Mouse (Mus musculus) hindbrain, postnatal 0 days (tissue): ENCODE results near the gene Hdgfl2. TPM values are rescaled to one million over a fixed set of nuclear protein-coding genes. Genes with fewer than 3 reads are reported as not detected.

Experiments
- ATAC-seq: fragments of 200-750 bp; cut with Nextera tagmentation; 2 replicates; pipeline ENCODE4 v1.8.0; 2017; ENCODE audit warnings: mild to moderate bottlenecking, moderate TSS enrichment, moderate library complexity
- DNase-seq: peaks from one replicate; pipeline ENCODE4 v3.0.0-alpha.2; 2015; ENCODE audit warnings: low spot score
- H3K27ac ChIP-seq: fragments of 300-500 bp; sonication (generic); 2 replicates; pipeline ENCODE4 v1.5.1; 2014; ENCODE audit warnings: mild to moderate bottlenecking
- H3K27me3 ChIP-seq: fragments of 300-500 bp; sonication (generic); 2 replicates; pipeline ENCODE4 v1.6.1; 2014; ENCODE audit warnings: low read length, mixed read lengths; ENCODE audit not compliant: insufficient read depth
- H3K36me3 ChIP-seq: fragments of 300-500 bp; sonication (generic); 2 replicates; pipeline ENCODE4 v1.6.1; 2014; ENCODE audit warnings: low read length, mixed read lengths; ENCODE audit not compliant: insufficient read depth
- H3K4me1 ChIP-seq: fragments of 300-500 bp; sonication (generic); 2 replicates; pipeline ENCODE4 v1.6.1; 2014; ENCODE audit warnings: antibody characterized with exemption, low read length, mixed read lengths; ENCODE audit not compliant: insufficient read depth
- H3K4me2 ChIP-seq: fragments of 300-500 bp; sonication (generic); 2 replicates; pipeline ENCODE4 v1.6.1; 2014; ENCODE audit warnings: low read depth, mild to moderate bottlenecking, low read length, moderate library complexity, mixed read lengths
- H3K4me3 ChIP-seq: fragments of 300-500 bp; sonication (generic); 2 replicates; pipeline ENCODE4 v1.5.1; 2014; ENCODE audit warnings: low read length
- H3K9ac ChIP-seq: fragments of 300-500 bp; sonication (generic); replicated peaks from 2 replicates; pipeline ENCODE4 v1.6.1; 2014; ENCODE audit warnings: mild to moderate bottlenecking, low read length, moderate library complexity, mixed read lengths
- H3K9me3 ChIP-seq: fragments of 300-500 bp; sonication (generic); 2 replicates; pipeline ENCODE4 v1.6.1; 2016; ENCODE audit warnings: low read length, mixed read lengths
- CTCF ChIP-seq: IDR thresholded peaks from 2 replicates; pipeline ENCODE4 v1.5.1; 2016; ENCODE audit warnings: antibody characterized with exemption, control low read depth, low read depth
- WGBS: fragments of 180-500 bp; shearing (Covaris S2); extraction: QIAGEN DNeasy Blood & Tissue Kit; methylation state at CpG from one replicate; pipeline ENCODE4 v1.1.7; 2014; 5-methylcytosine and 5-hydroxymethylcytosine counted together
- polyA plus RNA-seq: library from polyadenylated mRNA; unstranded; fragments of >200 nt; fragmentation: Nextera tagmentation; extraction: Ambion mirVana; gene quantifications from 2 replicates; pipeline ENCODE4 v1.2.1, GENCODE M21; 2015
- total RNA-seq: library from RNA; depleted of rRNA; stranded (reverse); fragments of >200 nt; gene quantifications from 2 replicates; pipeline ENCODE4 v1.2.3, GENCODE M21; 2014

Hdgfl2 gene
- total and polyA plus RNA-seq, 2 experiments from 2014 or later = 70.0 to 109 TPM

DNA sequence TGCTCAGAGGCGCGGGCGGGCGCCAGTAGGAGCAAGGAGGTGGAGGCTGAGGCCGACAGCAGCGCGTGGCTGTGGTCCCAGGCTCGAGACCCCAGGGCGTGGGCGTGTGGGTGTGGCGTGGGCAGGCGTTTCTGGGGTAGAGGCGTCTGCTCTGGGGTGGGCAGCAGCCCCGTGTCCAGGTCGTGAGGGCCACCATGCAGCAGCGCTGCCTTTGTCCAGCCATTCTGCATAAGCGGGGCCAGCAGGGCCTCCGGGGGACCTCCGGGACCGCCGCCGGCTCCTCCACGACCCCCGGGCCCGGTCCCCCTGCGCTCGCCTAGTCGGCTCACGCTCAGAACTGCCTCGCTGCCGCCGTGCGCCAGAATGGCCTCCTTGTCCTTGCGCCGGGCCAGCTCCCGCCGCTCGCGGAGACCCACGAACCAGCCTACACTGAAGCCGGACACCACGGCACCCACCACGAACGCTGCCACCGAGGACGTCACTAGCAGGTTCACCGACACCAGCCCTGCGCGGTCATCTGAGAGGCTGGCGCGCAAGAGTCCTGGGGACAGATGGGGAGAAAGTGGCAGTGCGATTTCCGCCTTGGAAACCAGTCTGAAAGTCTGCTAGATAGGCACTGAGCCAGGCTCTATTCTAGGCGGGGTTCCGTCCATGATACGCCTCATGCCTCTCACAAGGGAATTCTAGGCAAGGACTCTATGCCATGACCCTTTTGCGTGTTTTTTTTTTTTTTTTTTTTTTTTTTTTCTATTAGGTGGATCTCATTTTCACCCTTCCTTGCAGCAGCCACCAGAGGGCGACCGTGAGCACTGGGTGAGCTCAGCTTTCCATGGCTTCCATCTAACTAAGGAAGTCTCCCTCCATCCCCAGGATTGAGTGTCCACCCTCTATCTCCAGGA lies 45.2 kb downstream of the Hdgfl2 start:
- Histone ChIP-seq H3K4me2 (peak overlapping the region; percentile 49), H3K4me1 (0 out of 2 replicates have a peak, but pooled peaks cover 3% of the 10 kb centered on the region), H3K9ac (0 out of 2 replicates have a peak overlapping the region, but pooled peaks have one; percentile 13), H3K9me3 (peaks cover 5% of the 10 kb centered on the region; the same call in 1 of the 2 replicates), H3K27ac (no peak overlapping the region), H3K4me3 (peak overlapping the region; percentile 21), H3K36me3 (peaks cover 31% of the 10 kb centered on the region), H3K27me3 (peaks cover 10% of the 10 kb centered on the region; the same call in 1 of the 2 replicates)
- 17% methylated on average over 49 of the region's 59 CpGs for WGBS
- peak; percentile 77 for TF ChIP-seq CTCF
- DNase-seq = peak; percentile 63
- no peak for ATAC-seq

DNA sequence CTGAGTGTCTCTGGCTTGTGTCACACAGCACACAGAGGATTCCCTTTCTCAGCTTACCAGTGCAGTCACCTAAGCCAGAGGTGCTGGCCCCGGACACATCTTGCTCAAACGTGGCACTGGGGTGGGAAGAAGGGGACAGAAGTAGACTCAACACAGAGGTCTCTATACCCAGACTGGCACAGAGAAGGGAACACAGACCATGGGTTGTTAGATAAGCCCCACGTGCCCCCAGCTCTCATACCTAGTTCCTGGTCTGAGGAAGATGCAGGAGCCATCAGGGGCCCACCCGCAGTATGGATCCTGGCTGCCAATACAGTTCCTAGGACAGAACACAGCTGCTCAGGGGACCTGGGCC lies 45.8 kb downstream of the Hdgfl2 start:
- Histone ChIP-seq H3K4me3 (no peak overlapping the region), H3K9me3 (peaks cover 5% of the 10 kb centered on the region; the same call in 1 of the 2 replicates), H3K4me1 (no peaks in the 10 kb centered on the region), H3K27ac (no peak overlapping the region), H3K27me3 (peaks cover 5% of the 10 kb centered on the region; the same call in 1 of the 2 replicates), H3K9ac (no peak overlapping the region), H3K36me3 (peaks cover 38% of the 10 kb centered on the region), H3K4me2 (no peak overlapping the region)
- no peak for TF ChIP-seq CTCF
- WGBS = 90% methylated on average over 4 of the region's 4 CpGs
- no peak for DNase-seq
- ATAC-seq = no peak

DNA sequence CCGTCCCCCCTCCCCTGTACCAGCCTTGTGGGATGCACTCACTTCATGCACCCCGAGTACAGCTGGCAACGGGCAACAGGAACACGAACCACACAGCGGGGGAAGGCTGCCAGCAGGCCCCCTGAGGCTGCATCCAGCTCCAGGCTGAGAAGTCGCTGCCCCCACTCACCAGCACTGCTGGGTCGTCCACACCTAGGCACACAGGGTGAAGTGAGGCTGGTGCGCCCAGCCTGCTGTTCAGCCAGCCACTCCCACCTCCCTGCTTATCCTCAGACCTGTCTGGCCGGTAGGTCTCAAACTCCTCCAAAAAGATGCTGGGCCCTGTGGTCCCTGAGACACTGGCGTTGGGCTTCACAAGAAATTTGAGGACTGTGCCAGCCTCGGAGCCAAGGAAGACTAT lies 46.7 kb downstream of the Hdgfl2 start:
- H3K9ac ChIP-seq = no peak overlapping the region
- DNase-seq = no peak
- ATAC-seq = no peak
- H3K9me3 ChIP-seq = peaks cover 5% of the 10 kb centered on the region; the same call in 1 of the 2 replicates
- no peaks in the 10 kb centered on the region for H3K4me1 ChIP-seq
- peaks cover 47% of the 10 kb centered on the region for H3K36me3 ChIP-seq
- TF ChIP-seq CTCF = no peak
- H3K4me3 ChIP-seq = no peak overlapping the region
- 73% methylated on average over 11 of the region's 11 CpGs for WGBS
- H3K27ac ChIP-seq = no peak overlapping the region
- H3K4me2 ChIP-seq = no peak overlapping the region
- no peaks in the 10 kb centered on the region for H3K27me3 ChIP-seq

DNA sequence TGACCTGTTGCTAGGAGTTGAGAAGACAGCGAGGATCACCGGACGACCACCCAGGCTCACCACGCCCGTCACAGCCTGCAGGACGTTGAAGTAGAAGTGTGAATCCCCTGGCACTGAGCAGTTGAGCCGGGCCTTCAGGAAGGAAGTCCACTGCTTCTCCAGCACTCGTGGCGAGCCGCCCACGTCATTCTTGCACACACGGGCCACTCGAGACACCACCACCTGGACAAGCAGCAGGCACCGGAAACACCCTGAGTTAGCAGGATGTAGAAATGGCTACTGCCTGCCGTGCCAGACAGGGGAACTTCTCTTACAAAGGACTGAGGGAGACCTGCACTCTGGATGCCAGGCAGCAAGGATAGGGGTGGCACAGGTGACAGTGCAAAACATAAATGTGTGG lies 48.8 kb downstream of the Hdgfl2 start:
- H3K36me3 ChIP-seq = peaks cover 47% of the 10 kb centered on the region
- H3K4me2 ChIP-seq = no peak overlapping the region
- H3K4me1 ChIP-seq = no peaks in the 10 kb centered on the region
- H3K9ac ChIP-seq = no peak overlapping the region
- TF ChIP-seq CTCF = no peak
- no peaks in the 10 kb centered on the region for H3K9me3 ChIP-seq
- H3K4me3 ChIP-seq = no peak overlapping the region
- DNase-seq (no peak), ATAC-seq (no peak)
- no peak overlapping the region for H3K27ac ChIP-seq
- no peaks in the 10 kb centered on the region for H3K27me3 ChIP-seq
- WGBS = 63% methylated on average over 15 of the region's 15 CpGs

DNA sequence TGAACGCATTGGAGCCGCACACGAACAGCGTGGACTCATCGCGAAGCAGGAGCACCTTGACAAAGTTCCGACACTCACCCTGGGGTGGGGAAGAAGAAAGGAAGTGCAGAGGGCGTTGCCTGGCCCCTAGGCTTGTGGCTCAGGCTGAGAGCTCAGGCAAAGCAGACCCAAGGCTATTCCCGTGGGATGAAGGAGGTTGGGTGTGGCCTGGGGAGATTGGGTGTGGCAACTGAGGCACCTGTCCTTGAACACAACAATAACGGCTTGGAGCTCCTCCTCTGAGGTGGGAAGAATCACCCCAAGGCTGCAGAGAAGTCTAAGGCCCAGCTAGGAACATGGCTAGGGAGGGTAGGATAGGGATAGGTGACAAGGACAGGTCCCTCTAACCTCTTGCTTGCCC lies 51.7 kb downstream of the Hdgfl2 start:
- ATAC-seq (no peak), DNase-seq (no peak)
- no peak overlapping the region for H3K4me2 ChIP-seq
- no peaks in the 10 kb centered on the region for H3K9me3 ChIP-seq
- H3K4me1 ChIP-seq = peaks cover 6% of the 10 kb centered on the region; the same call in 1 of the 2 replicates
- no peak for TF ChIP-seq CTCF
- H3K27me3 ChIP-seq = no peaks in the 10 kb centered on the region
- no peak overlapping the region for H3K4me3 ChIP-seq
- H3K36me3 ChIP-seq = peaks cover 34% of the 10 kb centered on the region
- WGBS = 91% methylated on average over 10 of the region's 10 CpGs
- H3K27ac ChIP-seq = no peak overlapping the region
- H3K9ac ChIP-seq = no peak overlapping the region

DNA sequence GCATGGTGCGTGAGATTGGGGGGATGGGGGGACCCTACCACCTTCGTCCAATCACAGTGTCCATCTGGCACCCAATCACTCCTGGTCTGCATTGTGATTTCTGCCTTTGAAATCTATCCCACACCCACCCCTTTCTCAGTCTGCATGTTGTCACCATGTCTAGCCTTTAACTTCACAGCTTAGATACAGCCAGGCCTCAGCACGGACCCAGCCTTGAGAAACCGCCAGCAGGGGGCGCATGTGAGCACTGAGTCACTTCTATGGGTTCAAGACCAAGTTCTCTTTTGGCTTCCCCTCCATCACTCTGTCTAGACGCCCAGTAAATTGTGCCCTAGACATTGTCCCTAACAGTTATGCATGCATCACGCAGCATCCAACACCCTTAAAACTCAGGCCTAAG lies 52.4 kb downstream of the Hdgfl2 start:
- Histone ChIP-seq H3K9ac (no peak overlapping the region), H3K4me3 (no peak overlapping the region), H3K27ac (no peak overlapping the region), H3K9me3 (no peaks in the 10 kb centered on the region), H3K36me3 (peaks cover 30% of the 10 kb centered on the region), H3K4me1 (peaks cover 6% of the 10 kb centered on the region; the same call in 1 of the 2 replicates), H3K4me2 (no peak overlapping the region), H3K27me3 (no peaks in the 10 kb centered on the region)
- DNase-seq = peak; percentile 69
- ATAC-seq = peak; percentile 19; the same call in 1 of the 2 replicates
- peak; percentile 84 for TF ChIP-seq CTCF
- WGBS = 41% methylated on average over 7 of the region's 7 CpGs

DNA sequence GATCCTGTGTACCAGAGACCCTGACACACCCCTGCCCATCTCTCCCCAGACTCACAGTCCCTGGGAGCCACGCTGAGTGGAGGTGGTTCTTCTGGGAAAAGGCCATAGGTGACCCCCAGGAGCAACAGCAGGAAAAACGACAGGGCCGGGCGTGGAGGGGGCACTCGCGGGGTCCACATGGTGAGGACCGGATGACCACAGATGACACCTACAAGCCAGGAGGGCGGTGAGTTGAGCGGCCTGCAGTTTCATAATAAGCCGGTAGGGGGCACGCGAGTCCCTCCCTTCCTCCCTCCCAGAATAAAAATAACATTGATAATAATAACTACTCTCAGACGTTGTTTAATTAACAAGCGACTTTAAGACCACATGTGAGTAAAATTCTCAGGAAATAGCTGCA lies 53.2 kb downstream of the Hdgfl2 start:
- DNase-seq (peak; percentile 58), ATAC-seq (no peak)
- TF ChIP-seq CTCF = peak; percentile 89
- Histone ChIP-seq H3K36me3 (peaks cover 22% of the 10 kb centered on the region), H3K4me1 (peaks cover 6% of the 10 kb centered on the region; the same call in 1 of the 2 replicates), H3K9me3 (no peaks in the 10 kb centered on the region), H3K4me3 (no peak overlapping the region), H3K27me3 (no peaks in the 10 kb centered on the region), H3K4me2 (no peak overlapping the region), H3K9ac (no peak overlapping the region), H3K27ac (no peak overlapping the region)
- WGBS = 6% methylated on average over 14 of the region's 14 CpGs
